Mouse (Mus musculus): ENCODE measurements around the gene Nudcd3.
A peak's percentile ranks its signal among the peaks of the same experiment; 100 is the strongest.
"Not testable (repeated sequence)": the region's sequence is repeated elsewhere in the genome, so short reads cannot be mapped to it uniquely, and the experiment has no call there.

Nudcd3 gene

GRCm38 (mm10) chr11:6120596-6120995, 79.6 kb downstream of the Nudcd3 start:
- peak in 1 of 2 experiments; percentile 9 for DNase-seq

- no peak for DNase-seq
Measured at GRCm38 (mm10) chr11:6120001-6120400, 80.2 kb downstream of the Nudcd3 start.

- DNase-seq = no peak
Measured at GRCm38 (mm10) chr11:6119312-6119711, 80.9 kb downstream of the Nudcd3 start.

- DNase-seq = no peak
Measured at GRCm38 (mm10) chr11:6117956-6118355, 82.3 kb downstream of the Nudcd3 start.

GRCm38 (mm10) chr11:6111734-6112484, 88.3 kb downstream of the Nudcd3 start:
- DNase-seq = no peak

- DNase-seq = no peak
Measured at GRCm38 (mm10) chr11:6109990-6110389, 90.2 kb downstream of the Nudcd3 start.

GRCm38 (mm10) chr11:6108296-6108695, 91.9 kb downstream of the Nudcd3 start:
- DNase-seq = no peak

GRCm38 (mm10) chr11:6107722-6108121, 92.5 kb downstream of the Nudcd3 start:
- no peak for DNase-seq

GRCm38 (mm10) chr11:6104734-6105133, 95.5 kb downstream of the Nudcd3 start:
- no peak for DNase-seq

- DNase-seq = not testable (repeated sequence)
Measured at GRCm38 (mm10) chr11:6096637-6097036, 103.6 kb downstream of the Nudcd3 start.

GRCm38 (mm10) chr11:6086991-6087390, 113.2 kb downstream of the Nudcd3 start:
- DNase-seq = peak; percentile 38 to 62

GRCm38 (mm10) chr11:6078737-6079136, 121.5 kb downstream of the Nudcd3 start:
- DNase-seq = no peak

- DNase-seq = no peak
Measured at GRCm38 (mm10) chr11:6075618-6076066, 124.6 kb downstream of the Nudcd3 start.

- no peak for DNase-seq
Measured at GRCm38 (mm10) chr11:6068181-6068957, 131.8 kb downstream of the Nudcd3 start.

- no peak for DNase-seq
Measured at GRCm38 (mm10) chr11:6067160-6067559, 133.1 kb downstream of the Nudcd3 start.

GRCm38 (mm10) chr11:6066176-6066575, 134.0 kb downstream of the Nudcd3 start, which contains the start of gene Camk2b:
TSS of gene Camk2b (minus strand) at chr11:6066362.
- DNase-seq = no peak

GRCm38 (mm10) chr11:6065551-6066121, 134.6 kb downstream of the Nudcd3 start:
- peak; percentile 34 to 49 for DNase-seq

GRCm38 (mm10) chr11:6065046-6065521, 135.1 kb downstream of the Nudcd3 start:
- peak; percentile 16 to 25 for DNase-seq

GRCm38 (mm10) chr11:6064215-6065045, 135.8 kb downstream of the Nudcd3 start:
- DNase-seq = peak in 1 of 2 experiments; percentile 9

GRCm38 (mm10) chr11:6063501-6064214, 136.6 kb downstream of the Nudcd3 start:
- DNase-seq = peak in 1 of 2 experiments; percentile 27

- DNase-seq = no peak
Measured at GRCm38 (mm10) chr11:6063065-6063464, 137.2 kb downstream of the Nudcd3 start.

GRCm38 (mm10) chr11:6062329-6062728, 137.9 kb downstream of the Nudcd3 start:
- no peak for DNase-seq

Measured in kidney, postnatal 4 days (tissue).